Mouse (Mus musculus): ENCODE results near the gene Snip1. TPM values are rescaled to one million over a fixed set of nuclear protein-coding genes. Genes with fewer than 3 reads are reported as not detected.

The Snip1 gene
- 22.0 and 27.8 TPM in 2 replicates for total RNA-seq (2017)

- ATAC-seq (replicated peaks; ENCODE audit: low read depth, poor library complexity, severe bottlenecking): peak; percentile 90
Observed at GRCm38 (mm10) chr4:125066490-125067370, at the start of gene Snip1. Gene Snip1, plus strand, starts transcription at chr4:125066672.

DNA sequence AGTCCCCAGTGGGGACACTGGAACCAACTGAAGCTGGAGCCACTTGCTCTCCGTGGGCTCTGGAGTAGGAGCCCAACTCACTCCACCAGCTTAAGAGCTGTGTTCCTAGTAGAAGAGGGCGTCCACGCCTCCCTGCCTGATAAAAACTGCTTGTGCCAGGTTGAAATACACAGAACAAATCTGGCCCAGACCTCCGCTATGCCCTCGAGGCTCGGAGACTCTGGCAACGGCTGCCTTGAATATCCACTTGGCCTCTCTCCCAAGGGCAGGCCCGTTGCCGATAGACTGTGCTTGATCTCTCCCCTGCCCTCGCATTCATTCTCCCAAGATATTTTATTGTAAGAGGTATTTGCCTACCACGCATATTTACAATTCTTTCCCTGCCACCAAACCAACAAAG, 49.0 kb upstream of the Snip1 start:
- no peak for ATAC-seq (replicated peaks; ENCODE audit: low read depth, poor library complexity, severe bottlenecking)

- peak; percentile 77 for ATAC-seq (replicated peaks; ENCODE audit: low read depth, poor library complexity, severe bottlenecking)
Observed at GRCm38 (mm10) chr4:125020780-125021538, 45.5 kb upstream of the Snip1 start.

DNA sequence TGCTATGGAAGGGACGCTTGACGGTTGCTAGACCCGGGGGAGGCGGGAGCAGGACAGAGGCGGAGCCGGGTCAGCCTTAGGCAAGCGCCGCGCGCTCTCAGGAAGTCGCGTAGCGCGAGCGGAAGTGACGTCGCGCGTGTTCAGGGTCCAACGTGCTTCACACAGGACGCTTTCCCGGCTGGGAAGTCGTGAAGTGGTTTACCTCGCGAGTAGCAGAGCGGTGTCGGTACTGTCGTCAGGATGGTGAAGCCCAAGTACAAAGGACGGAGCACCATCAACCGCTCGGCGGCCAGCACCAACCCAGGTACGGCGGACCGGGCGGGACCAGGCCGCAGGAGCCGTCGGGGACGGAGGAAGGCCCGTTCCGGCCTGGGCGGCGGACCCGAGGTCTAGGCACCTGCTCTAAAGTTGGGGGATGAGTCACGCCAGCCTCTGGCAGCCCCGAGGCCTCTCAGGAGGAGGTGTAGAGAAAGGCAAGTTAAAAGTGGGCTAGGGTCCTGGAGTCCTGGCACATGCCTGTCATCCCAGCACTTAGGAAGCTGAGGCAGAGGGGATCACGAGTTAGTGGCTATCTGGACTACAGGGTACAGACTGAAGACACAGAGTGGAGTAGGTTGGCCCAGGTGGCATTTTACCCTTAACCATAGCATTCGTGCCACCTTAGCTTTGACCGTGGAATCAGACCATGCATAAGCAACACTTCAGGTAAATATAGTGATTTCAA, 36.4 kb upstream of the Snip1 start:
- peak; percentile 100 for ATAC-seq (replicated peaks; ENCODE audit: low read depth, poor library complexity, severe bottlenecking)

DNA sequence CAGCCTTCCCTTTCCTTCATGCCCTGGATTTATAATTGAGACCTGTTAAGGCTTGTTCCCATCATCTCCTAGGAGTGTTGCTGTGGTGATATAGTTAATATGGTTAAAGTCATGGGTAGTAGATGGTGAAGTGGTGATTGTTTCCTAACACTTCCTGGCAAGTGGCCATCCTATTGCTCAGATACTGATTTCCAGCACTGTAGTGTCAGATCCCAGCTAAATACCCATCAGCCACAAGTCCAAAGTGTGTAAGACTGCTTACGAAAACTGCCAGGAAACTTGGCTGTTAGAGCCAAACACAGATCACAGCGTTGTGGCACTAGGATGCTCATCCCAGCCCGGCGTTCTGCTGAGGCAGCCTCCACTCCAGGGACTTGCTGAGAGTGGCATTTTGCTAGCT, 32.1 kb upstream of the Snip1 start:
- no peak for ATAC-seq (replicated peaks; ENCODE audit: low read depth, poor library complexity, severe bottlenecking)

GRCm38 (mm10) chr4:125044454-125044853, 22.0 kb upstream of the Snip1 start:
- no peak for ATAC-seq (replicated peaks; ENCODE audit: low read depth, poor library complexity, severe bottlenecking)

- ATAC-seq (replicated peaks; ENCODE audit: low read depth, poor library complexity, severe bottlenecking): peak; percentile 70
Observed at GRCm38 (mm10) chr4:125055385-125055784, 11.1 kb upstream of the Snip1 start.

GRCm38 (mm10) chr4:125056476-125056875, 10.0 kb upstream of the Snip1 start:
- ATAC-seq (replicated peaks; ENCODE audit: low read depth, poor library complexity, severe bottlenecking): no peak

DNA sequence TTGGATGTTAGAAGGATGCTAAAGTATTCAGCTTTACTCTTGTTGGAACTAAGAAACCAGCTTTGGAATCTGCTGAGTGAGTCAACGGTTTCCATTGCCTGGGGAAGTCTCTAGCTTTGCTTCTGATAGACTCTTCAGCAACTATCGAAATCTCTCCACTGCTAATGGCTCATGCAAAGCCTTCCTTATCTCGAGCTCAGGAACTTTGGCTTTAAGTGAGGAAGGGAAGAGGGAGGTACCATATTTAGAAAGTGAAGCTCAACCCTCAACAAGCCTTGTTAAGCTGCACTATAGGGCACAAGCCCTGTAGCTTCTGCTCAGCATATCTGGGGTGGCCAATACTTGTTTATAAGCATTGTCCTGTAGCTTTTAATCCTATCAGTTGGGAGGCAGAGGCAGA, 9.2 kb upstream of the Snip1 start:
- ATAC-seq (replicated peaks; ENCODE audit: low read depth, poor library complexity, severe bottlenecking): 0 out of 2 replicates have a peak, but pooled peaks have one; percentile 6

DNA sequence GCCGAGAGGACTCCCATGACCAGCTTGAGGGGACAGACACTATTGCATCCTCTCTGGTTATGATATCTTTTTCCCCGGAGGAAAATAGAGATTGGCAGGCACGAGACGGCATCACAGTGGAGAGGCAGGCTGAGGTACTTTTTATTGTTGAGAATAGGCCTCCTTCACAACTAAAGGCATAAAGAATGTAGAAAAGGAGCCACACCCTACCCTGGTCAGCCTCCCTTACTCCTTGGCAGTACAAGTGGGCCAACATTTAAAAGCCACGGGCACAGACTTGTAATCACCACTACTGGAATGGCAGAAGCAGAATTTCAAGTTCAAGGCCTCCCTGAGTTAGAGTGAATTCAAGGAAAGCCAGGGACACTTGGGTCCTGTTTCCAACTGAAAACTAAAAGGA, 8.4 kb upstream of the Snip1 start:
- ATAC-seq (replicated peaks; ENCODE audit: low read depth, poor library complexity, severe bottlenecking): no peak

DNA sequence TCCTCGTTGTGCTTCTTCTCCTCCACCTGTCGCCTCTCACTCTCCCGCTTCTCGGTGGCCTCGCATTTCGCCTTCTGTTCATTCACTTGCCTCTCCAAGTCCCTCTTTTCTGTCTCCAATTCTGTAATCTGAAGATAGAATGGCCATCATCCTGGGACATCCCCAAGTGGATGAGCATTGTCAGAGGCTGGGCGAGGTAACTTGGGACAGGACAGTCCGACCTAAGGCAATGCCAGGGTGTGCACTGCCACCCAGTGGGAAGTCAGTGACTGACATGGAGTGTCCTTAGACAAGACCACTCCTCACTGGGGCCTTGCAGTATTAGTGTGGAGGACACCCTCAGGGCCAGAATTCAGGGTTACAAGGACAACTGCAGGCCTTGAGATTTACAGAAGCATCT, 7.4 kb upstream of the Snip1 start:
- peak; percentile 78 for ATAC-seq (replicated peaks; ENCODE audit: low read depth, poor library complexity, severe bottlenecking)

DNA sequence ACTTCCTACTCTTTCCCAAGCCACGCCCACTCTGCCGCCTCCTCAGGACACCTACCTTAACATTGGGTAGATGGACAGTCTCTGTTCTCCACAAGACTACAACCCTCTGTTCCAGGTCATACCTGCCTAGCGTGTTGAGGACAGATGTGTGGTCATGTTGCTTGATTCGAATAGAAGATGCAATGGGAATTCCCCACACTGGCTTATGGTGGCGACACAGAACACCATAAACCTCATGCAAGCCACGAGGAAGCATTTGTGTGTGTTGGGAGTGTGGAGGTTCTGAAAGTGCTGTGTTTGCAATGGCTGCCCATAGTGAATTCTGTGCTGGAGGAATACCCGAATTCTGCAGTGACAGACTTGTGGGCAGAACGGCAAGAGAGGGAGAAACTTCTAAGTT, 2.6 kb upstream of the Snip1 start:
- no peak for ATAC-seq (replicated peaks; ENCODE audit: low read depth, poor library complexity, severe bottlenecking)

DNA sequence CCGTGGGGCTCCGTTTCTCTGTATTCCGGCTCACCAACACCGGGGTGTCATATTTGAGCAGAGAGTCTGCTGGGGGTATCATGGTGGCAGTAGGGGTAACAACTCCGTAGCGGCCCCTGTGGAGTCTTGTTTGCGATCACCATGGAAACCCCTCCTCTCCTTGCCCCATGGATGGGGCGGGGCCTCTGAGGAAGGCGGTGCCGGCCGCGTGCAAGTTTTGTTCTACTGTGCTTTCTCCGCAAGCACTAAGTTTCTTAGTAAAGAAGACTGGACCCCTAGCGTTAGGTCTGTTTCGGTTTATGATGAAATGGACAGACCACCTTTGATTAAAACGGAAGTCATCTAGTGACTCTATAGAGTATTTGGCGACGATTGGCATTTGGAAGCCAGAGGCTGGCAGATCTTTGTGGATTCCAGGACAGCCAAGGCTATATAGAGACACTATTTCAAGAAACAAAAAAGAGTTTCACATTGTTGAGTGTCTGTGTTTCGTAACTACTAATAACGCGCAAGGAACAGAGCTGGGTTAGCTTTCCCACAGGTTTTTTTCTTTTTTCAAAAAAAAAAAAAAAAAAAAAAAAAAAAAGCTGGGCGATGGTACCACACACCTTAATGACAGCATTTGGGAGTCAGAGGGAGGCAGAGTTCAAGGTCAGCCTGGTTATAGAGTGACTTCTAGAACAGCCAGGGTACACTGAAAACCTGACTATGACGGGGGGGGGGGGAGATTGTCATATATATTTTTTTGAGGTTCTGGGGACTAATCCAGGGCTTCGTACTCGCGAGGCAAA, 760 bp upstream of the Snip1 start, which contains the start of gene Dnali1:
Gene Dnali1, minus strand, starts transcription at position 187 of the 791 bp plus-strand sequence.
- peak; percentile 77 for ATAC-seq (replicated peaks; ENCODE audit: low read depth, poor library complexity, severe bottlenecking)

DNA sequence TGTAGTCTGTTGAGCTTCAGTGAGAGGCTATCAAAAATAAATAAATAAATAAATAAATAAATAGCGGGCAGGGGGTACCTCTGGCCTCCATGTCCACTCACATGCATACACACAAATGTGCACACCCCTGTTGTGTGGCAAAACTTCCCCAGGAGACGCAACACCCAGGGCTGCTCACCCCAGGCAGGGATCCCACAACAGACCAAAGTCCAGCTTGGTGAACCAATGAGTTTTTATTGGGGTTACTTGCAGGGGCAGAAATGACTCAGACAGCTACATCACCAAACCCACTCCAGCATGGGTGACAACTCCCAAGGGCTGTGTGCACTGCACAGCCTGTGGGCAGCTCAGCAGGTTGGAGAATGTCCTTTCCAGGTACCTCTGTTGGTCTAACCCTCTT, 11.2 kb downstream of the Snip1 start:
- ATAC-seq (replicated peaks; ENCODE audit: low read depth, poor library complexity, severe bottlenecking): no peak

DNA sequence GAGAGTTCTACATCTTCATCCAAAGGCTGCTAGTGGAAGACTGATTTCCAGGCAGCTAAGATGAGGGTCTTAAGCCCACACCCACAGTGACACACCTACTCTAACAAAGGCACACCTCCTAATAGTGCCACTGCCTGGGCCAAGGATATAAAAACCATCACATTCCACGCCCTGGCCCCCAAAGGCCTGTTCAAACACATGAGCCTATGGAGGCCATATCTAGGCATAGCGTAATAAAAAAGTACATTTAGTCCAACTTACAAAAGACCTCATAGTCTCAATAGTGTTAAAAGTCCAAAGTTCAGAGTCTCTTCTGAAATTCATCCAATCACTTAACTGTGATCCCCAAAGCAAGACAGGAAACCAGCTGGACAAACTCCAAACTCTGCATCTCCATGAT, 12.2 kb downstream of the Snip1 start:
- ATAC-seq (replicated peaks; ENCODE audit: low read depth, poor library complexity, severe bottlenecking): no peak

DNA sequence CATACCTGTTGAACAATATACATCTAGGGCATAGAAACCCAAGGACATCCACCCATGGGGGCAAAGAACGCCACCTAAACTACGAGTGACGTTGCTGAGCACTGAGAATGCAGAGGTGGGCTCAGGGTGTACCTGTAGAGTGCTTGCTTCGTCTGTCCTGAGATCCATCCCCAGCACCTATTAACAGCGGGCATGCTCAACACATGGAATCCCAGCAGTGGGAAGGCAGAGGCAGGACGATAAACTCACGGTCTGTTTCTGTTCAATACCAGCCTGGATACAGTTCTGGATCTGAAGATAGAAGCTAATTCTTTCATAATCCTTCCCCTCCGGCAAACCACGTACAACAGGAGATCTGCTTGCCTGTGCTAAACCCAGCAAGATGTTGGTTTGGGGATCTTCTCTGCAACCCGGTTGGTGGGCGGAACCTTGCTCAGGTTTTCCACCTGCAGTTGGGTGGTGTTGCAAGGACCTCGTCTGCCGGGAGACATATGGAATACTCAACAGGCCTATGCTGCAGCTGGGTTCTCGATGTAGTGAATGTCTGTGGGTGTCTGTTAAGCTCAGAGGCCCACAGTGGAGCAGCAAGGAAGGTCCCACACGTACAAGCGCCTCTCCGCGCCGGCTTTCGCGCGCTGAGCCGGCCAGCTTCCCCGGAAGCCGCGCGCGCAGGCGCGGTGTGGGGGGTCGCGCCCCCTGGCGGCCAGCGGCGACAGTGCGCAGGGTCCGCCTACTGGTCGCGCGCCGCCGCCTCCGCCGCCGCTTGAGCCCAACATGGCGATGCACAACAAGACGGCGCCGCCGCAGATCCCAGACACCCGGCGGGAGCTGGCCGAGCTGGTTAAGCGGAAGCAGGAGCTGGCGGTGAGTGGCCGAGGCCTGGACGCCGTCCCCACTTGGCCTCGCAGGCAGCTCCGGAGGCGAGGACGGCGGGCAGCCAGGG, 18.2 kb downstream of the Snip1 start, which contains the start of gene Meaf6:
Gene Meaf6, plus strand, starts transcription at position 732 of the 943 bp plus-strand sequence.
- ATAC-seq (replicated peaks; ENCODE audit: low read depth, poor library complexity, severe bottlenecking): peak; percentile 78

GRCm38 (mm10) chr4:125085346-125085841, 18.9 kb downstream of the Snip1 start:
- peak; percentile 86 for ATAC-seq (replicated peaks; ENCODE audit: low read depth, poor library complexity, severe bottlenecking)

- ATAC-seq (replicated peaks; ENCODE audit: low read depth, poor library complexity, severe bottlenecking): no peak
Observed at GRCm38 (mm10) chr4:125093031-125093430, 26.6 kb downstream of the Snip1 start.

All from common myeloid progenitor, adult 5-6 weeks (primary cell).